Mouse (Mus musculus): ENCODE data around the gene Mrps6. TPM values are rescaled to one million over a fixed set of nuclear protein-coding genes. Genes with fewer than 3 reads are reported as not detected.

Mrps6 gene
- polyA plus RNA-seq, 1 experiment from 2014 or later: 196 TPM

DNA sequence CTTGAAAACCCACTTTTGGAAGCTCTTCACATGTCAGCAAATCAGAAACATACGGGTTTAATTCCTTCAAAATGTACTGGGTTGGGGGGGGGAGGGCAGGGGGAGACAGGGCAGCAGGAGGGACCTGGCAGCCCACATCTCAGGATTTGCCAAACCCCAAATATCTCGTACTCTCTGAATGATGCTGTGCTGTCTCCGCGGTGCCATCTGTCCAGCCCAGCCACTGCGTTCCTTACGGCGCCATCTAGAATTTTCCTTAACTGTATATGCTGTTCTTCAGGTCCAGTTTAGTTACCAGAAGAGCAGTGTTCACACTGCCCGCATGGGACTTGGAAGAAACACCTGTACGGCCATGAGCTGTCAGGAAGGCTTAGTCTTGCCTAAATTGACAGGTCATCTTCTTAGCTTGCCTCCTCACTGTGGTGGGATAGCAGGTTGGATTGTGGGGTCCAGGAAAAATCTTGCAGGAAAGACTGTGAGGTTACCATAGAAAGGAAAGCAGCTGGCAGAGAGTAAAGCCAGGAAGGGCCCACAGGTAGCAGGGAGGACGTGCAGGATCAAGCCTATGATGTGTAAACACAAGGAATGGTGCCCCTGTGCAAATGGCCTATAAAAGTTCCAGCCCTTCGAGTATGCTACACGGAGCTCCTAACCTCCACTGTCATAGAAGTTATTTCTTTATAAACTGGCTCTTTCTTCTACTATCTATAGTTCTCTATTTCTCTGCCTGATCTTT, 89.7 kb downstream of the Mrps6 start:
- H3K27me3 ChIP-seq (replicated peaks; ENCODE audit: control insufficient read depth, insufficient read depth, low read length): no peaks in the 10 kb centered on the region
- no peaks in the 10 kb centered on the region for H3K36me3 ChIP-seq (ENCODE audit: control insufficient read depth, insufficient read depth, low read length)
- H3K9ac ChIP-seq (ENCODE audit: low read depth, low read length): no peak overlapping the region
- no peak overlapping the region for H3K4me2 ChIP-seq (ENCODE audit: low read length)
- no peak for ATAC-seq
- no peaks in the 10 kb centered on the region; the same call in 1 of the 2 replicates for H3K4me1 ChIP-seq (ENCODE audit: control insufficient read depth, insufficient read depth, low read depth, low read length)
- H3K27ac ChIP-seq (ENCODE audit: low read depth, low read length): no peak overlapping the region
- WGBS: 83% methylated on average over 12 of the region's 12 CpGs
- H3K4me3 ChIP-seq (ENCODE audit: low read length): no peak overlapping the region
- no peaks in the 10 kb centered on the region for H3K9me3 ChIP-seq (ENCODE audit: control insufficient read depth, low read length)

DNA sequence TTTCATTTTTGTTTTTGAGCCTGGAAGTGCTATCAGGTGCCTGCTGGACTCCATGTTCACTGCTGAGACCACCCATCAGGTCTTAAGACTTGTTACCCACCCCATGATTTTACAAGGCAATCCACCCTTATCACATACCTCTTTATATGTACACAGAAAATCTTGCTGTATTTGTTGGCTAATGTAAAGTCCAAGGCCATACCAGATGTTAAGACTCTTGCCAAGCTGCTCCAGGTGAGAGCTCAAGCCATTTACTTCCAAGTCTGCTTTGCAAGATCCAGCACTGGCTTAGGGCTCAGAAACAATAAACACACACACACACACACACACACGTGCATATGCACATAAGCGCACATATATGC, 90.3 kb downstream of the Mrps6 start:
- H3K36me3 ChIP-seq (ENCODE audit: control insufficient read depth, insufficient read depth, low read length): no peaks in the 10 kb centered on the region
- ATAC-seq: no peak
- no peaks in the 10 kb centered on the region for H3K27me3 ChIP-seq (replicated peaks; ENCODE audit: control insufficient read depth, insufficient read depth, low read length)
- H3K4me3 ChIP-seq (ENCODE audit: low read length): no peak overlapping the region
- H3K9me3 ChIP-seq (ENCODE audit: control insufficient read depth, low read length): no peaks in the 10 kb centered on the region
- no peak overlapping the region for H3K27ac ChIP-seq (ENCODE audit: low read depth, low read length)
- H3K9ac ChIP-seq (ENCODE audit: low read depth, low read length): no peak overlapping the region
- no peak overlapping the region for H3K4me2 ChIP-seq (ENCODE audit: low read length)
- 95% methylated on average over 2 of the region's 2 CpGs for WGBS
- no peaks in the 10 kb centered on the region for H3K4me1 ChIP-seq (ENCODE audit: control insufficient read depth, insufficient read depth, low read depth, low read length)

DNA sequence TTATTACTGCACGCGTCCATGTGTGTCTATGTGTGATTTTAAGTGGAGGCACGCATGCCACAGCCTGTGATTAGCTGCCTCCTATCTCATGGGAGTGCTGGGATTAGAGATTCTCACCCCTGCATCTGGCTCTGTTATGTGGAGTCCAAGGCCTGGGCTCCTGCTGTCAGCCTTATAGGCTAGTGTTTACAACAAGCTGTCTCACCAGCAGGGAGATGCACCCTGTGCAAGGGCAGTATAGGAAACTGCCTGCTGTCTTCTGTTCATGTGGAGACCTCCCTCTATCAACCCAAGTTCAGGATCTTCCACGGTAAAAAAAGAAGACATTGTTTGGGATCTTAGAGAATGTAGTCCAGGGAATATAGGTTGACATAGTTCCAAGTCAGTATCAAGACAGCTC, 92.9 kb downstream of the Mrps6 start:
- no peaks in the 10 kb centered on the region for H3K36me3 ChIP-seq (ENCODE audit: control insufficient read depth, insufficient read depth, low read length)
- H3K9me3 ChIP-seq (ENCODE audit: control insufficient read depth, low read length): no peaks in the 10 kb centered on the region
- H3K4me3 ChIP-seq (ENCODE audit: low read length): no peak overlapping the region
- H3K27me3 ChIP-seq (replicated peaks; ENCODE audit: control insufficient read depth, insufficient read depth, low read length): no peaks in the 10 kb centered on the region
- 50% methylated on average over 4 of the region's 4 CpGs for WGBS
- no peak for ATAC-seq
- H3K4me2 ChIP-seq (ENCODE audit: low read length): no peak overlapping the region
- H3K4me1 ChIP-seq (ENCODE audit: control insufficient read depth, insufficient read depth, low read depth, low read length): no peaks in the 10 kb centered on the region
- H3K27ac ChIP-seq (ENCODE audit: low read depth, low read length): no peak overlapping the region
- no peak overlapping the region for H3K9ac ChIP-seq (ENCODE audit: low read depth, low read length)

DNA sequence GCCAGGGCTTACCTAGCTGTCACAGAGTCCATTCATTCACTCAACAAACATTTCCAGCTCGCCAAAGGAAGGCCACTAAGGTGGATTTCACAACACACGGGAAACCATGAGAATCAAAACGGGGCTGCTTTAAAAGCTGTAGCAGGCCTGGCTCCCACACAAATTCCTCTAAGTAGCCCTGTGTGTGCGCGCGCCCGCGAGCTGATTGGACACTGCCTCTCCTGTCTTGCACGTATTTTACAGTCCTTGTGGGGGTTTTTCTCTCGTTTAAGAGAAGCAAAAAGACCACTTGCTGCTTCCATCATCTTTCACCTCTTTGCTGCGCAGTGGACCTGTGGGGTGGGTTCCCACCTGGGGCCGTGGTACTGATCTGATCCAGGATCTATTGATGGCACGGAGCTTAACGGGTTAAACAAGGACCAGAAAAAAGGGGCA, 100.0 kb downstream of the Mrps6 start:
- H3K27ac ChIP-seq (ENCODE audit: low read depth, low read length): peak overlapping the region; percentile 76
- peak overlapping the region; percentile 87 for H3K4me2 ChIP-seq (ENCODE audit: low read length)
- H3K9ac ChIP-seq (ENCODE audit: low read depth, low read length): peak overlapping the region; percentile 73
- no peaks in the 10 kb centered on the region for H3K9me3 ChIP-seq (ENCODE audit: control insufficient read depth, low read length)
- H3K36me3 ChIP-seq (ENCODE audit: control insufficient read depth, insufficient read depth, low read length): no peaks in the 10 kb centered on the region
- H3K27me3 ChIP-seq (replicated peaks; ENCODE audit: control insufficient read depth, insufficient read depth, low read length): no peaks in the 10 kb centered on the region
- WGBS: 3% methylated on average over 14 of the region's 14 CpGs
- peak overlapping the region; percentile 45 for H3K4me3 ChIP-seq (ENCODE audit: low read length)
- peaks cover 14% of the 10 kb centered on the region for H3K4me1 ChIP-seq (ENCODE audit: control insufficient read depth, insufficient read depth, low read depth, low read length)
- peak; percentile 70 for ATAC-seq

DNA sequence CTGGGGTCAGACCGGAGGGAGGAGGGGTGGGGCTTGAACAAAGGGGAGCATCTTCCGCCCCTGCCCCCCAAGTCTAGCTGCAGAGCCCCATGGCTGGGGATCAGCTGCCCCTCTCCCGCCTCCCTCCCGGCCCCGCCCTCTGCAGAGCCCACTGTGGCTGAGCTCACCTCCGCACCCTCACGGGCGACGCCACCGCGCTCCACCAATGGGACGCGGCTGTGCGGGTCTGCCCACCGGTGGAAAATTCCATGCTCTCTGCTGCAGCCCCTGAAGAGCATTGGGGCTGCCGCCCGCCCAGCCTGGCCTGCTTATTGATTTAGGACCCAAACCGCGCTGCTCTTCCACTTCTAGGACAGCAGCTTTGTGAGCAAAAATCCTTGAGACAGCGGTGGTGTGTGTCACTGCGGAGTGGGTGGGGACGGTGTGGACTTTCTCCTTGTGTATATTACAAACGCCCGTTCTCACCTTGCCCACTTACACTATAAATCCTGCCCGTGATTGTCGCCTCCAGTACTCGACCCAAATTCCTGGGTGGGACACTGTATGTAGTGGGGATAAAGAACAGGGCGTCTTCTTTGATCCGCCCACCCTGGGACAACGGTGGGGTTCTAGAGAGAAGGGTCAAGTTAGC, 100.5 kb downstream of the Mrps6 start:
- no peaks in the 10 kb centered on the region for H3K27me3 ChIP-seq (replicated peaks; ENCODE audit: control insufficient read depth, insufficient read depth, low read length)
- peak overlapping the region; percentile 73 for H3K9ac ChIP-seq (ENCODE audit: low read depth, low read length)
- H3K4me3 ChIP-seq (ENCODE audit: low read length): peak overlapping the region; percentile 45
- peak overlapping the region; percentile 76 for H3K27ac ChIP-seq (ENCODE audit: low read depth, low read length)
- ATAC-seq: peak; percentile 98
- 3% methylated on average over 24 of the region's 30 CpGs for WGBS
- H3K9me3 ChIP-seq (ENCODE audit: control insufficient read depth, low read length): no peaks in the 10 kb centered on the region
- no peaks in the 10 kb centered on the region for H3K36me3 ChIP-seq (ENCODE audit: control insufficient read depth, insufficient read depth, low read length)
- peak overlapping the region; percentile 87 for H3K4me2 ChIP-seq (ENCODE audit: low read length)
- H3K4me1 ChIP-seq (ENCODE audit: control insufficient read depth, insufficient read depth, low read depth, low read length): peaks cover 14% of the 10 kb centered on the region

DNA sequence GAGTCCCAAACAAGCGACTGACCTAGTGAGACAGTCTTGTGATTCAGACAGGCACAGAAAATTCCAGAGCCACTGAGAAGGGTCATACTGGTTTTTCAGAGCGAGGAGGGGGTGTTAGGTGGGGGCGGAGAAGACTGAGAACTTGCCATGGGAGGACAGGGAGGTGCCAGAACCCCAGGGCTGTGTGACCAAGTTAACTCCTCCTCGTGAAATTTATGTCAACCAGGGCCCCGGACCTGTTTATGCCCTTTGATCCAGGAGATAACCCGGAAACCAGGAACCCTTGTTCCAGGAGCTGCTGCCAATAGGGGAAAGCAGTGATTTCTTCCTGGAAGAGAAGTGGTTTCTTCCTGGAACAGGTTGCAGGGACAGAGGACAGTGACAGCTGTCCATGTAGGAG, 101.0 kb downstream of the Mrps6 start:
- H3K36me3 ChIP-seq (ENCODE audit: control insufficient read depth, insufficient read depth, low read length): no peaks in the 10 kb centered on the region
- no peaks in the 10 kb centered on the region for H3K27me3 ChIP-seq (replicated peaks; ENCODE audit: control insufficient read depth, insufficient read depth, low read length)
- peaks cover 14% of the 10 kb centered on the region for H3K4me1 ChIP-seq (ENCODE audit: control insufficient read depth, insufficient read depth, low read depth, low read length)
- H3K9me3 ChIP-seq (ENCODE audit: control insufficient read depth, low read length): no peaks in the 10 kb centered on the region
- H3K4me3 ChIP-seq (ENCODE audit: low read length): peak overlapping the region; percentile 45
- H3K4me2 ChIP-seq (ENCODE audit: low read length): peak overlapping the region; percentile 87
- 0 out of 2 replicates have a peak, but pooled peaks have one; percentile 1 for ATAC-seq
- peak overlapping the region; percentile 76 for H3K27ac ChIP-seq (ENCODE audit: low read depth, low read length)
- 55% methylated on average over 6 of the region's 6 CpGs for WGBS
- peak overlapping the region; percentile 73 for H3K9ac ChIP-seq (ENCODE audit: low read depth, low read length)

Other genes starting within 250 kb of the Mrps6 start
- 0.38 and 0.42 TPM in 2 replicates for gene Gm49711, start within 50 bp of the Mrps6 start, polyA plus RNA-seq (2015; fragmentation: Nextera tagmentation; extraction: Ambion mirVana)
- gene Slc5a3, start 52 bp downstream of the Mrps6 start, polyA plus RNA-seq (2015; fragmentation: Nextera tagmentation; extraction: Ambion mirVana): 14.4 and 18.2 TPM in 2 replicates
- gene Kcne2, start 234.1 kb downstream of the Mrps6 start, polyA plus RNA-seq (2015; fragmentation: Nextera tagmentation; extraction: Ambion mirVana): 35.1 and 37.2 TPM in 2 replicates
- gene Smim11, start 243.0 kb downstream of the Mrps6 start, polyA plus RNA-seq (2015; fragmentation: Nextera tagmentation; extraction: Ambion mirVana): 55.4 and 57.7 TPM in 2 replicates